Mouse (Mus musculus) ES-E14 (cell line): Measurements from ENCODE around the gene 2310039H08Rik.

Experiments used
- CHD2 ChIP-seq: IDR thresholded peaks from 2 replicates; pipeline ENCODE4 v1.6.1; 2014; ENCODE audit warnings: mild to moderate bottlenecking, low read depth, low read length, inconsistent platforms
- MAFK ChIP-seq: IDR thresholded peaks from 2 replicates; pipeline ENCODE4 v1.6.1; 2014; ENCODE audit warnings: mild to moderate bottlenecking, low read depth, low read length, inconsistent platforms; ENCODE audit not compliant: insufficient read depth
- ZC3H11A ChIP-seq: IDR thresholded peaks from 2 replicates; pipeline ENCODE4 v1.6.1; 2012; ENCODE audit warnings: low read depth, mild to moderate bottlenecking, inconsistent platforms, low read length, borderline replicate concordance
- ZNF384 ChIP-seq: IDR thresholded peaks from 2 replicates; pipeline ENCODE4 v1.6.1; 2012; ENCODE audit warnings: low read depth, low read length, inconsistent platforms

DNA sequence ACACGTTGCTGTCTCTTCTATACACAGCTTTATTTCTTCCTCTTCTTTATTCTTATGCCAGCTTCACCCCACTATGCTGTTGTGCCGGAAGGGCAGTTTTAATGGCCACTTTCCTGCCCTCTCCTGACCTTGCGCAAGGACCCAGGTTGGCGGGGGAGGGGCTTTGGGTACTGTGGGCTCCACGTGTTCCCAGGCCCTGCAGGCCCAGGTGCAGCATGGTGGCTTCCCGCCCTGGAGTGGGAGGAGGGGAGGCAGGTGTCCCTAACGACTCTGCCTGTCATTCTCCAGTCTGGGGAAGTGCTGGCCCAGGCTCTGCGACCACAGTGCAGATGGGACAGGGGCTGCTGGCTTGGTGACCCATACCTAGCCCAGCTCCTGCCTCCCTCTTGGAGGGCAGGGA lies 4.6 kb upstream of the 2310039H08Rik start:
- TF ChIP-seq ZC3H11A, result no peak
- no peak for TF ChIP-seq CHD2
- no peak for TF ChIP-seq ZNF384
- no peak for TF ChIP-seq MAFK
